Mouse (Mus musculus): ENCODE measurements around the gene Lrp3.

DNA sequence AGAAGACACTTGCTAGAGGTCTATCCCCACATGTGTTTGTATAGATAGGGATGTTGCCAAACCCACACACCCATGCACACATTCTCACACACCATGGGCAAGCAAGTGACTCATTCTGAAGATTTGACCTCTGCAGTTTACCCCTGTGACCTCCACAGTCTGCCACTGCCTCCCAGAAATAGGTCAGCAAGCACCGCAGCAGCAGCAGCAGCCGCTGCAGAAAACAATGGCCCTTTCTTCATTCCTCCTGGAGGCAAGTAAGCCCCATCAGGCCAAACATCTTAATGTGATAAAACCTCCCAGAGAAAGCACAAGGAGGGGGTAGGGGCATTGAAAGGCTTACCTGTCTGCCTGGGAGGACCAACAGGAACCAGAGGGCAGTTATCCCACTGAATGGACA, 24.0 kb downstream of the Lrp3 start:
- no peak for TF ChIP-seq POLR2A (IDR thresholded peaks at IDR 0.05; ENCODE audit: borderline replicate concordance, extremely low read depth, low read depth, low read length)
- TF ChIP-seq CTCF (IDR thresholded peaks at IDR 0.05; ENCODE audit: insufficient read depth, low read length): no peak
